Mouse (Mus musculus) embryonic facial prominence, embryonic 10.5 days (tissue): Measurements from ENCODE around the gene Hmgcs1. TPM values are rescaled to one million over a fixed set of nuclear protein-coding genes. Genes with fewer than 3 reads are reported as not detected.

Source experiments
- DNase-seq: peaks from one replicate; pipeline ENCODE4 v3.0.0-alpha.2; 2017; ENCODE audit warnings: low spot score
- H3K27ac ChIP-seq: fragments of 300-500 bp; sonication (generic); replicated peaks from 2 replicates; pipeline ENCODE4 v1.5.1; 2016; ENCODE audit warnings: mild to moderate bottlenecking
- H3K27me3 ChIP-seq: fragments of 300-500 bp; sonication (generic); replicated peaks from 2 replicates; pipeline ENCODE4 v1.6.1; 2016; ENCODE audit warnings: low read depth, mild to moderate bottlenecking; ENCODE audit not compliant: poor library complexity, severe bottlenecking
- H3K36me3 ChIP-seq: fragments of 300-500 bp; sonication (generic); replicated peaks from 2 replicates; pipeline ENCODE4 v1.6.1; 2016; ENCODE audit warnings: mild to moderate bottlenecking, moderate library complexity
- H3K4me1 ChIP-seq: fragments of 300-500 bp; sonication (generic); 2 replicates; pipeline ENCODE4 v1.6.1; 2016
- H3K4me3 ChIP-seq: fragments of 300-500 bp; sonication (generic); 2 replicates; pipeline ENCODE4 v1.5.1; 2016; ENCODE audit warnings: mild to moderate bottlenecking, moderate library complexity
- H3K9me3 ChIP-seq: fragments of 300-500 bp; sonication (generic); 2 replicates; pipeline ENCODE4 v1.6.1; 2016; ENCODE audit warnings: mild to moderate bottlenecking
- WGBS: fragments of 180-500 bp; shearing (Covaris S2); methylation state at CpG from one replicate; pipeline ENCODE4 v1.1.7; 2016; 5-methylcytosine and 5-hydroxymethylcytosine counted together
- polyA plus RNA-seq: library from polyadenylated mRNA; unstranded; fragments of >200 nt; fragmentation: Nextera tagmentation; extraction: Ambion mirVana; gene quantifications from 2 replicates; pipeline ENCODE4 v1.2.1, GENCODE M21; 2016

Hmgcs1 gene
- polyA plus RNA-seq, 1 experiment from 2014 or later, result 245 TPM

GRCm38 (mm10) chr13:119708941-119709340, 18.8 kb downstream of the Hmgcs1 start:
- H3K9me3 ChIP-seq, result no peaks in the 10 kb centered on the region
- no peak overlapping the region for H3K27ac ChIP-seq
- H3K4me3 ChIP-seq, result no peak overlapping the region
- 93% methylated on average over 5 of the region's 5 CpGs for WGBS
- H3K36me3 ChIP-seq, result peaks cover 81% of the 10 kb centered on the region
- no peak for DNase-seq
- no peaks in the 10 kb centered on the region for H3K4me1 ChIP-seq
- H3K27me3 ChIP-seq, result no peaks in the 10 kb centered on the region

- 91% methylated on average over 8 of the region's 8 CpGs for WGBS
- Histone ChIP-seq H3K4me3 (no peak overlapping the region), H3K9me3 (no peaks in the 10 kb centered on the region), H3K27ac (no peak overlapping the region), H3K4me1 (no peaks in the 10 kb centered on the region), H3K36me3 (peaks cover 74% of the 10 kb centered on the region), H3K27me3 (no peaks in the 10 kb centered on the region)
- DNase-seq, result no peak
These were observed 19.4 kb downstream of the Hmgcs1 start for GRCm38 (mm10) chr13:119709388-119710267.

- Histone ChIP-seq H3K9me3 (no peaks in the 10 kb centered on the region), H3K4me1 (no peaks in the 10 kb centered on the region), H3K36me3 (peaks cover 68% of the 10 kb centered on the region), H3K27me3 (no peaks in the 10 kb centered on the region), H3K4me3 (no peak overlapping the region), H3K27ac (no peak overlapping the region)
- WGBS, result 94% methylated on average over 10 of the region's 10 CpGs
- DNase-seq, result no peak
These were observed 20.1 kb downstream of the Hmgcs1 start for GRCm38 (mm10) chr13:119710268-119710610.

GRCm38 (mm10) chr13:119712463-119712862, 22.3 kb downstream of the Hmgcs1 start:
- WGBS, result 90% methylated on average over 11 of the region's 11 CpGs
- Histone ChIP-seq H3K9me3 (no peaks in the 10 kb centered on the region), H3K4me1 (no peaks in the 10 kb centered on the region), H3K36me3 (peaks cover 48% of the 10 kb centered on the region), H3K27ac (no peak overlapping the region), H3K4me3 (no peak overlapping the region), H3K27me3 (no peaks in the 10 kb centered on the region)
- no peak for DNase-seq

GRCm38 (mm10) chr13:119713107-119713787, 23.1 kb downstream of the Hmgcs1 start:
- no peak for DNase-seq
- H3K27ac ChIP-seq, result no peak overlapping the region
- no peaks in the 10 kb centered on the region for H3K9me3 ChIP-seq
- H3K27me3 ChIP-seq, result no peaks in the 10 kb centered on the region
- peaks cover 40% of the 10 kb centered on the region for H3K36me3 ChIP-seq
- no peak overlapping the region for H3K4me3 ChIP-seq
- H3K4me1 ChIP-seq, result no peaks in the 10 kb centered on the region
- 75% methylated on average over 8 of the region's 8 CpGs for WGBS

GRCm38 (mm10) chr13:119713821-119714220, 23.6 kb downstream of the Hmgcs1 start:
- Histone ChIP-seq H3K27me3 (no peaks in the 10 kb centered on the region), H3K4me3 (no peak overlapping the region), H3K36me3 (peaks cover 35% of the 10 kb centered on the region), H3K27ac (no peak overlapping the region), H3K4me1 (no peaks in the 10 kb centered on the region), H3K9me3 (no peaks in the 10 kb centered on the region)
- DNase-seq, result no peak
- WGBS, result 83% methylated on average over 9 of the region's 9 CpGs

- WGBS, result 83% methylated on average over 2 of the region's 2 CpGs
- DNase-seq, result no peak
- H3K27ac ChIP-seq, result no peak overlapping the region
- H3K36me3 ChIP-seq, result peaks cover 12% of the 10 kb centered on the region
- no peaks in the 10 kb centered on the region for H3K27me3 ChIP-seq
- H3K9me3 ChIP-seq, result no peaks in the 10 kb centered on the region
- no peaks in the 10 kb centered on the region for H3K4me1 ChIP-seq
- H3K4me3 ChIP-seq, result no peak overlapping the region
These were observed 25.9 kb downstream of the Hmgcs1 start for GRCm38 (mm10) chr13:119716105-119716504.

- no peak for DNase-seq
- WGBS, result 88% methylated on average over 3 of the region's 3 CpGs
- Histone ChIP-seq H3K4me1 (no peaks in the 10 kb centered on the region), H3K36me3 (no peaks in the 10 kb centered on the region), H3K9me3 (no peaks in the 10 kb centered on the region), H3K27ac (no peak overlapping the region), H3K4me3 (no peak overlapping the region), H3K27me3 (no peaks in the 10 kb centered on the region)
These were observed 32.3 kb downstream of the Hmgcs1 start for GRCm38 (mm10) chr13:119722447-119722846.

- Histone ChIP-seq H3K36me3 (no peaks in the 10 kb centered on the region), H3K4me1 (peaks cover 6% of the 10 kb centered on the region; the same call in 1 of the 2 replicates), H3K4me3 (no peak overlapping the region), H3K27ac (no peak overlapping the region), H3K9me3 (no peaks in the 10 kb centered on the region), H3K27me3 (no peaks in the 10 kb centered on the region)
- WGBS, result 85% methylated on average over 5 of the region's 5 CpGs
- no peak for DNase-seq
These were observed 33.2 kb downstream of the Hmgcs1 start for GRCm38 (mm10) chr13:119723368-119723767.

GRCm38 (mm10) chr13:119724541-119724940, 34.4 kb downstream of the Hmgcs1 start:
- Histone ChIP-seq H3K4me1 (peaks cover 6% of the 10 kb centered on the region; the same call in 1 of the 2 replicates), H3K36me3 (no peaks in the 10 kb centered on the region), H3K27ac (no peak overlapping the region), H3K27me3 (no peaks in the 10 kb centered on the region), H3K4me3 (no peak overlapping the region), H3K9me3 (no peaks in the 10 kb centered on the region)
- DNase-seq, result no peak
- 88% methylated on average over 7 of the region's 7 CpGs for WGBS

GRCm38 (mm10) chr13:119727608-119728387, 37.6 kb downstream of the Hmgcs1 start:
- no peak overlapping the region for H3K27ac ChIP-seq
- WGBS, result 71% methylated on average over 26 of the region's 26 CpGs
- no peaks in the 10 kb centered on the region for H3K9me3 ChIP-seq
- no peak for DNase-seq
- no peak overlapping the region for H3K4me3 ChIP-seq
- H3K27me3 ChIP-seq, result no peaks in the 10 kb centered on the region
- H3K36me3 ChIP-seq, result no peaks in the 10 kb centered on the region
- peaks cover 6% of the 10 kb centered on the region; the same call in 1 of the 2 replicates for H3K4me1 ChIP-seq

- peaks cover 6% of the 10 kb centered on the region; the same call in 1 of the 2 replicates for H3K4me1 ChIP-seq
- H3K4me3 ChIP-seq, result no peak overlapping the region
- H3K27ac ChIP-seq, result no peak overlapping the region
- no peaks in the 10 kb centered on the region for H3K9me3 ChIP-seq
- no peak for DNase-seq
- H3K36me3 ChIP-seq, result no peaks in the 10 kb centered on the region
- 89% methylated on average over 7 of the region's 7 CpGs for WGBS
- H3K27me3 ChIP-seq, result no peaks in the 10 kb centered on the region
These were observed 39.2 kb downstream of the Hmgcs1 start for GRCm38 (mm10) chr13:119729406-119729805.
